ENCODE assay signal across 1 mouse cellular context in the genomic region with DNA sequence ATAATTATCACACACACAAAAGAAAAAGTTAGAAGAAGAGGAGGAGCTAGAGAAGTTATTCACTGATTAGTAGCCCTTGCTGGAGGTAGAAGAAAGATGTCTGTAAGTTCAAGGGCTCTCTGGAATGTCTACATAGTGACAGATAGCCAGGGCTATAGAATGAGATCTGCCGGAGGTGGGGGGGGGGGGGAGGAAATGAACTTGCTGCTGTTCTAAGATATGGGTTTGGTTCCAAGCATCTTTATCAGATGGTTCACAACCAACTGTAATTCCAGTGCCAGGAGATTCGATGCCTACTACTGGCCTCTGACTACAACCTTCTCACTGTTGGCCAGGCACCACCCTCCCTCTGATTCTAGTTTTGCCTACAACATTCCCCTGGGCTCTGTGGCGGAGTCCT.
TF ChIP-seq lines count a peak whose summit lies in the region.

No protein-coding gene starts in this region.

TF ChIP-seq in MEL, 35 proteins besides CTCF, POLR2A, EP300 and RAD21 (continued from another document):
- TF ChIP-seq MXI1 (IDR thresholded peaks at IDR 0.05; ENCODE audit: low read depth, low read length): no peak
- TF ChIP-seq RCOR1 (IDR thresholded peaks at IDR 0.05; ENCODE audit: low read depth, low read length): peak; percentile 16; the same call in 1 of the 2 replicates
- TF ChIP-seq TAL1 (IDR thresholded peaks at IDR 0.05; ENCODE audit: low read length): 0 out of 2 replicates have a peak, but pooled peaks have one; percentile 29
- peak; percentile 69; the same call in 1 of the 2 replicates for TF ChIP-seq GATA1 (IDR thresholded peaks at IDR 0.05; ENCODE audit: low read depth, low read length)
- peak; percentile 49; the same call in 1 of the 2 replicates for TF ChIP-seq ETS1 (IDR thresholded peaks at IDR 0.05; ENCODE audit: low read depth, low read length)
